Mouse (Mus musculus) MEL (cell line): Measurements from ENCODE around the gene Gpd2. TPM values are rescaled to one million over a fixed set of nuclear protein-coding genes. Genes with fewer than 3 reads are reported as not detected.

Source experiments
- DNase-seq: peaks from one replicate; pipeline ENCODE4 v3.0.0; 2011; ENCODE audit warnings: low read depth, low spot score
- H3K27ac ChIP-seq: 2 replicates; pipeline ENCODE4 v1.5.1; 2012; ENCODE audit warnings: low read depth, mild to moderate bottlenecking, control low read depth, low read length, moderate library complexity; ENCODE audit not compliant: control insufficient read depth
- H3K27me3 ChIP-seq, 2 experiments: fragments of 150-350 bp in 1 of 2; sonication (generic) in 1 of 2; 2 replicates each; pipeline ENCODE4 v1.6.1; 2012; ENCODE audit warnings: low read length in 2 of 2, mild to moderate bottlenecking in 2 of 2, improper control_type of control experiment in 1 of 2, moderate library complexity in 1 of 2; ENCODE audit not compliant: insufficient read depth in 2 of 2, control insufficient read depth in 1 of 2
- H3K36me3 ChIP-seq, 2 experiments: 2 replicates each; pipeline ENCODE4 v1.6.1; 2012 to 2014; ENCODE audit warnings: low read length in 2 of 2, improper control_type of control experiment in 1 of 2, inconsistent platforms in 1 of 2, mild to moderate bottlenecking in 1 of 2; ENCODE audit not compliant: insufficient read depth in 2 of 2, control insufficient read depth in 1 of 2
- H3K4me1 ChIP-seq, 2 experiments: fragments of 150-350 bp in 1 of 2; sonication (generic) in 1 of 2; 2 replicates each; pipeline ENCODE4 v1.6.1; 2012; ENCODE audit warnings: low read length in 2 of 2, improper control_type of control experiment in 1 of 2, mild to moderate bottlenecking in 1 of 2; ENCODE audit not compliant: insufficient read depth in 2 of 2, control insufficient read depth in 1 of 2
- H3K4me3 ChIP-seq, 2 experiments: fragments of 150-350 bp in 1 of 2; sonication (generic) in 1 of 2; 2 replicates each; pipeline ENCODE4 v1.5.1; 2012; ENCODE audit warnings: low read depth in 2 of 2, low read length in 2 of 2, mild to moderate bottlenecking in 2 of 2, moderate library complexity in 2 of 2, control low read depth in 1 of 2, improper control_type of control experiment in 1 of 2; ENCODE audit not compliant: control insufficient read depth in 1 of 2, insufficient read depth in 1 of 2
- H3K79me2 ChIP-seq: 2 replicates; pipeline ENCODE4 v1.6.1; 2012; ENCODE audit warnings: mild to moderate bottlenecking, low read length, moderate library complexity; ENCODE audit not compliant: control insufficient read depth, poor library complexity, insufficient read depth
- H3K9ac ChIP-seq: 2 replicates; pipeline ENCODE4 v1.6.1; 2012; ENCODE audit warnings: low read depth, mild to moderate bottlenecking, control low read depth, low read length, moderate library complexity; ENCODE audit not compliant: control insufficient read depth, poor library complexity, severe bottlenecking
- H3K9me3 ChIP-seq: fragments of 150-350 bp; sonication (generic); replicated peaks from 2 replicates; pipeline ENCODE4 v1.6.1; 2012; ENCODE audit warnings: mild to moderate bottlenecking, low read length, improper control_type of control experiment, moderate library complexity; ENCODE audit not compliant: insufficient read depth
- CHD1 ChIP-seq: IDR thresholded peaks from 2 replicates; pipeline ENCODE4 v1.6.1; 2012; ENCODE audit warnings: low read depth, mild to moderate bottlenecking, inconsistent platforms, low read length, improper control_type of control experiment
- E2F4 ChIP-seq: IDR thresholded peaks from 2 replicates; pipeline ENCODE4 v1.6.1; 2011; ENCODE audit warnings: low read depth, low read length, improper control_type of control experiment, borderline replicate concordance
- EP300 ChIP-seq, 2 experiments: IDR thresholded peaks; 2 replicates each; pipeline ENCODE4 v1.6.1; 2011; ENCODE audit warnings: improper control_type of control experiment in 2 of 2, low read length in 2 of 2, low read depth in 1 of 2, mild to moderate bottlenecking in 1 of 2
- ETS1 ChIP-seq: IDR thresholded peaks from 2 replicates; pipeline ENCODE4 v1.6.1; 2012; ENCODE audit warnings: low read depth, mild to moderate bottlenecking, inconsistent platforms, low read length, improper control_type of control experiment, moderate library complexity
- GATA1 ChIP-seq: IDR thresholded peaks from 2 replicates; pipeline ENCODE4 v1.6.1; 2011; ENCODE audit warnings: low read depth, low read length, improper control_type of control experiment
- HCFC1 ChIP-seq: IDR thresholded peaks from 2 replicates; pipeline ENCODE4 v1.6.1; 2012; ENCODE audit warnings: low read depth, mild to moderate bottlenecking, inconsistent platforms, low read length, improper control_type of control experiment, moderate library complexity
- JUND ChIP-seq: IDR thresholded peaks from 2 replicates; pipeline ENCODE4 v1.6.1; 2011; ENCODE audit warnings: low read depth, mild to moderate bottlenecking, improper control_type of control experiment, low read length
- KAT2A ChIP-seq: conservative IDR thresholded peaks from 2 replicates; pipeline ENCODE4 v1.6.1; 2012; ENCODE audit warnings: low read depth, low read length, improper control_type of control experiment, inconsistent platforms
- MAFK ChIP-seq: IDR thresholded peaks from 2 replicates; pipeline ENCODE4 v1.6.1; 2011; ENCODE audit warnings: low read depth, mild to moderate bottlenecking, low read length, improper control_type of control experiment, borderline replicate concordance
- MAX ChIP-seq: IDR thresholded peaks from 2 replicates; pipeline ENCODE4 v1.6.1; 2011; ENCODE audit warnings: low read length, improper control_type of control experiment
- MEF2A ChIP-seq: IDR thresholded peaks from 2 replicates; pipeline ENCODE4 v1.6.1; 2014; ENCODE audit warnings: low read depth, mild to moderate bottlenecking, inconsistent platforms, low read length, improper control_type of control experiment; ENCODE audit not compliant: poor library complexity, insufficient replicate concordance, severe bottlenecking; ENCODE audit errors: extremely low read depth
- MYC ChIP-seq: IDR thresholded peaks from 2 replicates; pipeline ENCODE4 v1.6.1; 2011; ENCODE audit warnings: low read depth, mild to moderate bottlenecking, low read length, improper control_type of control experiment, moderate library complexity
- NELFE ChIP-seq: IDR thresholded peaks from 2 replicates; pipeline ENCODE4 v1.6.1; 2011; ENCODE audit warnings: low read depth, low read length, improper control_type of control experiment
- NRF1 ChIP-seq: IDR thresholded peaks from 2 replicates; pipeline ENCODE4 v1.6.1; 2014; ENCODE audit warnings: low read depth, mild to moderate bottlenecking, inconsistent platforms, low read length, improper control_type of control experiment, moderate library complexity; ENCODE audit not compliant: poor library complexity, insufficient read depth, severe bottlenecking
- POLR2A ChIP-seq, 2 experiments: IDR thresholded peaks; 2 replicates each; pipeline ENCODE4 v1.6.1; 2011 to 2012; ENCODE audit warnings: low read length in 2 of 2, mild to moderate bottlenecking in 2 of 2, control low read depth in 1 of 2, improper control_type of control experiment in 1 of 2, low read depth in 1 of 2, moderate library complexity in 1 of 2; ENCODE audit not compliant: control insufficient read depth in 1 of 2, insufficient read depth in 1 of 2, poor library complexity in 1 of 2
- POLR2AphosphoS2 ChIP-seq: IDR thresholded peaks from 2 replicates; pipeline ENCODE4 v1.6.1; 2011; ENCODE audit warnings: low read length, improper control_type of control experiment
- RAD21 ChIP-seq: IDR thresholded peaks from 2 replicates; pipeline ENCODE4 v1.6.1; 2011; ENCODE audit warnings: mild to moderate bottlenecking, low read depth, low read length, improper control_type of control experiment
- RCOR1 ChIP-seq: IDR thresholded peaks from 2 replicates; pipeline ENCODE4 v1.6.1; 2012; ENCODE audit warnings: low read depth, mild to moderate bottlenecking, inconsistent platforms, low read length, improper control_type of control experiment
- SIN3A ChIP-seq: IDR thresholded peaks from 2 replicates; pipeline ENCODE4 v1.6.1; 2012; ENCODE audit warnings: low read length, improper control_type of control experiment, inconsistent platforms
- TBP ChIP-seq: IDR thresholded peaks from 2 replicates; pipeline ENCODE4 v1.8.0; 2011; ENCODE audit warnings: low read depth, low read length, improper control_type of control experiment
- TCF12 ChIP-seq: IDR thresholded peaks from 2 replicates; pipeline ENCODE4 v1.6.1; 2014; ENCODE audit warnings: low read depth, mild to moderate bottlenecking, inconsistent platforms, low read length, improper control_type of control experiment, moderate library complexity
- UBTF ChIP-seq: IDR thresholded peaks from 2 replicates; pipeline ENCODE4 v1.6.1; 2012; ENCODE audit warnings: low read depth, mild to moderate bottlenecking, inconsistent platforms, low read length, improper control_type of control experiment, moderate library complexity, borderline replicate concordance; ENCODE audit not compliant: insufficient read depth
- USF1 ChIP-seq: IDR thresholded peaks from 2 replicates; pipeline ENCODE4 v1.6.1; 2014; ENCODE audit warnings: low read depth, mild to moderate bottlenecking, inconsistent platforms, low read length, improper control_type of control experiment, moderate library complexity
- USF2 ChIP-seq, 2 experiments: IDR thresholded peaks; 2 replicates each; pipeline ENCODE4 v1.6.1; 2011 to 2012; ENCODE audit warnings: improper control_type of control experiment in 2 of 2, low read length in 2 of 2, borderline replicate concordance in 1 of 2, inconsistent platforms in 1 of 2, low read depth in 1 of 2, mild to moderate bottlenecking in 1 of 2; ENCODE audit not compliant: insufficient read depth in 1 of 2
- ZC3H11A ChIP-seq: IDR thresholded peaks from 2 replicates; pipeline ENCODE4 v1.6.1; 2012; ENCODE audit warnings: low read depth, mild to moderate bottlenecking, inconsistent platforms, low read length, improper control_type of control experiment
- ZKSCAN1 ChIP-seq: IDR thresholded peaks from 2 replicates; pipeline ENCODE4 v1.6.1; 2012; ENCODE audit warnings: low read depth, mild to moderate bottlenecking, inconsistent platforms, low read length, improper control_type of control experiment, moderate library complexity
- ZMIZ1 ChIP-seq: IDR thresholded peaks from 2 replicates; pipeline ENCODE4 v1.6.1; 2012; ENCODE audit warnings: low read depth, mild to moderate bottlenecking, inconsistent platforms, low read length, improper control_type of control experiment, moderate library complexity
- ZNF384 ChIP-seq: IDR thresholded peaks from 2 replicates; pipeline ENCODE4 v1.6.1; 2012; ENCODE audit warnings: low read depth, mild to moderate bottlenecking, inconsistent platforms, low read length, improper control_type of control experiment
- polyA plus RNA-seq, 2 experiments: library from polyadenylated mRNA; stranded (reverse) in 1 of 2; unstranded in 1 of 2; fragments of >175 nt in 1 of 2; fragments of >200 nt in 1 of 2; gene quantifications; 2 replicates each; pipeline versions ENCODE4 v1.2.1 to v1.2.4; 2012; ENCODE audit warnings: low replicate concordance in 2 of 2, low read depth in 1 of 2; ENCODE audit not compliant: insufficient read length in 2 of 2, insufficient read depth in 1 of 2, missing spikeins in 1 of 2
- total RNA-seq: library from RNA; depleted of rRNA; stranded (reverse); fragments of 300-350 nt; gene quantifications from 2 replicates; pipeline ENCODE4 v1.2.3, GENCODE M21; 2012

Gpd2 gene
- total and polyA plus RNA-seq, 3 experiments = 16.9 to 72.8 (median 24.6) TPM

GRCm38 (mm10) chr2:57250113-57250512 is 12.7 kb downstream of the Gpd2 start:
- no peak overlapping the region for H3K9ac ChIP-seq
- peaks cover 1% of the 10 kb centered on the region for H3K79me2 ChIP-seq
- no peaks in the 10 kb centered on the region for H3K27me3 ChIP-seq
- no peak for DNase-seq
- H3K4me3 ChIP-seq = no peak overlapping the region
- no peak overlapping the region for H3K27ac ChIP-seq
- H3K4me1 ChIP-seq = peaks cover 0 to 10% of the 10 kb centered on the region in 2 experiments; a peak in 3 of 4 replicates
- no peaks in the 10 kb centered on the region for H3K9me3 ChIP-seq
- TF ChIP-seq POLR2AphosphoS2 (no peak), NRF1 (no peak), MYC (no peak), RCOR1 (no peak), ZC3H11A (no peak), TBP (no peak), GATA1 (no peak), MAX (no peak), UBTF (no peak), CHD1 (no peak), NELFE (no peak), ZMIZ1 (no peak), EP300 (IDR thresholded peaks at IDR 0.05; ENCODE audit: low read depth in 1 of 2, low read length in 2 of 2) (no peak), HCFC1 (no peak), ETS1 (no peak), POLR2A (IDR thresholded peaks at IDR 0.05; ENCODE audit: control insufficient read depth in 1 of 2, insufficient read depth in 1 of 2, low read depth in 1 of 2, low read length in 2 of 2, poor library complexity in 1 of 2) (no peak), USF1 (no peak), MAFK (no peak)
- H3K36me3 ChIP-seq = peaks cover 0 to 14% of the 10 kb centered on the region in 2 experiments; a peak in 2 of 4 replicates

DNA sequence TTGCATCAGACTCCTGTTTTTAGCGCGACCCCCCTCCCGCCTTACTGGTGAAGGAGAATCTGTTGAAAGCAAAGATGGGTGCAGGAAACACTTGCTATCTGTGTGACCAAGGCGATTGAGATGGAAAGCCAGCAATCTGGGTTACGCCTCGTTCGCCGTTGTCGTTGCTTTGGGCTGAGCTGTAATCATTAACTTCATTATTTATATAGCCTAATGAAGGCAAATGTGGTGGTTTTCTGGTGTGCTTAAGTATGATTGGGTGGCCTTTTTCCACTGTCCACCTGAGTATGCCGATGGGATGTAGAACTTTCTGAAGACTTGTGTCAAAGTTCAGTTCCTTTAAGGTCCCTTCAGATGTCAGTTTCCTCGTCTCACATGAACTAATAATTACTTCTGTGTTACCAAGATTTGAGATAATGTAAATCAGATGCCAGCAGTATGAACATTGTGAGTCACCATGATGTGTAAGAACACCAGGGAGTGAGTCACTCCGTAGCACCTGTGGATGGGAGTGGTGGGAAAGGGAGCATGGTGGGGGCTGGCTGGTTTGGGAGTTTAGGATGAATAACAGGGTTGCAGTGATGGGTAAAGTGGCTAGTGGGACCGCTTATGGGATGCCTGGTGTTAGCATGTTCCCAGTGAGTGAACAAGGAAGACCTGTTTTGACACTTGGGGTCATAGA is 14.3 kb downstream of the Gpd2 start:
- peaks cover 3% of the 10 kb centered on the region for H3K79me2 ChIP-seq
- peaks cover 0 to 3% of the 10 kb centered on the region in 2 experiments; a peak in 3 of 4 replicates for H3K4me1 ChIP-seq
- no peak overlapping the region for H3K9ac ChIP-seq

More for the DNA sequence above, 14.3 kb downstream of the Gpd2 start:
- no peak for TF ChIP-seq CHD1
- no peak for TF ChIP-seq MEF2A
- TF ChIP-seq ZKSCAN1 = no peak
- TF ChIP-seq RCOR1 = no peak
- TF ChIP-seq ZMIZ1 = no peak
- no peak for TF ChIP-seq NELFE
- no peak for TF ChIP-seq USF1
- no peak for TF ChIP-seq MAX
- no peak for TF ChIP-seq RAD21
- no peak for TF ChIP-seq JUND
- no peak for TF ChIP-seq TCF12
- no peak for TF ChIP-seq NRF1
- no peak for TF ChIP-seq KAT2A
- no peak for TF ChIP-seq MYC
- no peak for TF ChIP-seq E2F4
- no peak for TF ChIP-seq ZNF384
- TF ChIP-seq POLR2AphosphoS2 = no peak
- no peak for TF ChIP-seq SIN3A
- TF ChIP-seq USF2 (IDR thresholded peaks at IDR 0.05; ENCODE audit: borderline replicate concordance in 1 of 2, insufficient read depth in 1 of 2, low read depth in 1 of 2, low read length in 2 of 2) = no peak
- Histone ChIP-seq H3K36me3 (peaks cover 0 to 4% of the 10 kb centered on the region in 2 experiments; a peak in 2 of 4 replicates), H3K27me3 (no peaks in the 10 kb centered on the region), H3K4me3 (no peak overlapping the region), H3K9me3 (no peaks in the 10 kb centered on the region), H3K27ac (no peak overlapping the region)
- no peak for DNase-seq
